Mouse (Mus musculus) T-helper 2 cell (primary cell): ENCODE measurements around the gene Rchy1.

Experiments used
- in situ Hi-C: fragments of 300-600 bp; cut with MboI, MseI; formaldehyde crosslinking; loops from one replicate; pipeline ENCODE4 v1.15.1; 2025; ENCODE audit warnings: high pct_unique_total_duplicates

Rchy1 gene

DNA sequence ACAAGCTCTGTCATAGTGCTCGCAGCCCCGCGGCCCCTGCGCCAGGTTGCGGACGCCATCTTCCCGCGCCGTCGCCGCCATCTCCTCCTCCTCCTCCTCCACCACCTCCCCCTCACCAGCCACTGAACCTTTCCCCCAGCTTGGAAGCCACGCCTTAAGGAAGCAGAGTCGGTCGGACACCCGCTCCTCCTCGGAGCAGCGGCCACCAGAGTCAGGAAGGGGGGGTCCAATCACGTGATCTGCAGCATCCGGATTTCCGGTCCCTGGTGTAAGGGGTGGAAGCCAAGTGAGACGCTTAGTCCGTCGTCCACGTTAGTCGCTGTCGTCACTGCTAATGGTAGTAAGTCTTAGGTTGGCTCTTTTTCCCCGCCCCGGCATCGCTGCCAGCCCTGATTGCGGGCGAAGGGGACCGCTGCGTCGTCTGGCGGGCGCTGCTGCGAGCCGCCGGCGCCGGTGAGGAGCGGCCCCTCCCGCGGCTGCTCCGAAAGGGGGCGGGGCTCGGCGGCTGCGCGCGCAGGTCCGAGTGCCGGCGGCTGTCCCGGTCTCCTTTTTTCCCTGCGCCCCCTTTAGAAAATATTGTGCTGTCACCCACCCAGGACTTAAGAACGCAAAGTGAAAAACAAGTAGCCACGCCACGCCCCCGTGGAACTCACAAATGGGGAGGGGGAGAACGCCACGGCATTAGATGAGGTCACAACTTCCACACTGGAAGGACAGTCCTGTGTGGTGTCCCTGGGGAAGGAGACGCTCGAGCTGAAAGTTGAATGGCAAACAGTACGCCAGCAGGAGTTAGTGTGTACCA is at the start of gene Rchy1:
TSS of gene Rchy1 (minus strand) at position 430 of the 802 bp plus-strand sequence.
- in situ Hi-C loops, result loop anchor here (10.0 kb wide), 2 partner anchors 182 to 1232 kb away; no protein-coding TSS in a partner anchor

DNA sequence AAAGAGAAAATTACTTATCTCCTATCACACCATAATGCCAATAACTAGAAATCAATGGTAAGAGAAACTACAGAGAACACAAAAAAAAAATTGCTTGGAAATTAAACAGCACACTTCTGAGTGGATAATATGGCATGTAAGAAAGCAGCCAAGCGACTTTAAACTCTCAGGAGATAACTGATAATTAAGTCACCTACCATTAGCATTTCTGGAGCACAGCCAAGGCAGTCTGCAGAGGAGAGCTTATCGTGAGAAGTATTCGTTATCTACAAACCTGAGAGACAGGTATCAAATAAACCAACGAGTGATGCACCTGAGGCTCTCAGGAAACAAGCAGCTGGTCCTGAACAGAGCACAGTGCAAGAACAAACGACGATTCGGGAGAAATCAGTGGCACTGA is 48.9 kb upstream of the Rchy1 start:
- in situ Hi-C loops, result no loop called here

DNA sequence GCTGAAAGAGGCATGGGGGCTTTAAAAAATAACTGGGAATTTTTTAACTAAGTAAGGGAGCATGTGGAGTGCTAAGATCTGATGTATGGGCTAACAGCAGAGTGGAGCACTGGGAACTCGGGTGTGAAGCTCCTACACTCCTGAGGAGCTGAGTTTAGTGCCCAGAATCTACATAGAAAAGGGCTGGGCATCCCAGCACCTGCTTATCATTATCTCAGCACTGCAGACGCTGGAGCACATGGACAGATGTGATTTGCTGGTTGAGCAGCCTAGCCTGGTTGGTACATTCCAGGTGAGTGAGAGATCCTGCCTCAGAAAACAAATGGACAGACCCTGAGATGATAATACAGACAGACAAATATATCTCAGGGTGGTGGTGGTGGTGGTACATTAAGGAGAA is 47.0 kb upstream of the Rchy1 start:
- in situ Hi-C loops, result no loop called here

DNA sequence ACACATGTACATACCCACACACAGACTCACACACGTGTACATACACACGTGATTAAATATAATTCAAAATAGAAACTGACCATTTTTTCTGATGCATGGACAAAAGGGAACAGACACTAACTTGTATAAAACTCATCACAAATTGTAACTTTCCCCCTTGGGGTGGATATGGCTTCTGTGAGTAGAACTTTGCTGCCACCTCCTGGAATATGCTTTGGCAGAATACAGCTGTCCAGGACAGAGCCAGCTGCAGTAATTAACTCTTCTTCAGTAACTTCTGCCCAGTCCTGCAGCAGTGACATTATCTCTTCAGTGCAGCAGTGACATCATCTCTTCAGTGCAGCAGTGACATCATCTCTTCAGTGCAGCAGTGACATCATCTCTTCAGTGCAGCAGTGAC is 40.1 kb upstream of the Rchy1 start:
- in situ Hi-C loops, result no loop called here

DNA sequence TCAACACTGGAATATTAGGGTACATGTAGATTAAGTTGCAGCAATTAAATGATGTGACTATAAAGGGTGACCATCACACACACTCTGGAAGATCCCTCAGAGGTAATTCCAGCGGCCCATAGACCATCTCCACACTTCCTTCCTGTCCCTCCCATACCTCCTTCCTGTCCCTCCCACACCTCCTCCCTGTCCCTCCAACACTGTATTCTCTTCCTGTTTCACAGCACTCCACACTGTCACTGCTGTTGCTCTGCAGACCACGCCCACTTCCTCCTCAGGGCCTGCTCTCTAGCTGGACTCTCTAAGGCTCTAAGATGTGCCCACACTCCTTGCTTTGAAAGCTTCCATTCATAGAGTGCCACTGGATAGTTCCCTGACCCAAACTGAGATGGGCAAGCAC is 37.9 kb upstream of the Rchy1 start:
- in situ Hi-C loops, result no loop called here

DNA sequence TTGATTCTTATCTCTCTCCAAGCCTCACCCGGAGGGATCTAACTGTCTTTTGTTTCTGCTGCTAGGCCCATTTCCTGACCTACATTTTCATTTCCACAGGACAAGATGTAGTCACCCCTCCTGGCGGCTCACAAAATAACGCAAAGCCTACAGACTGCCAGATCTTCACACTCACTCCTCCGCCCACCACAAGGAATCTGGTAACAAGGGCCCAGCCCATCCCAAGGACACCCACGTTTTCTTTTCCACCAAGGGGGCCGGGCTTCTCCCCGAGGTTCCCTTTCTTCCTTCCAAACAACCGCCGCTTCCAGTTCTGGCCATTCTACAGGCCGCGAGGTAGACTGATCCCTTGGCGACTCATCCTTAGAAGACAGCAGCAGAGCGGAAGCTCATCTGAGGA is 31.7 kb upstream of the Rchy1 start:
- in situ Hi-C loops, result loop anchor here (10.0 kb wide), 1 partner anchor 380 kb away; no protein-coding TSS in a partner anchor

DNA sequence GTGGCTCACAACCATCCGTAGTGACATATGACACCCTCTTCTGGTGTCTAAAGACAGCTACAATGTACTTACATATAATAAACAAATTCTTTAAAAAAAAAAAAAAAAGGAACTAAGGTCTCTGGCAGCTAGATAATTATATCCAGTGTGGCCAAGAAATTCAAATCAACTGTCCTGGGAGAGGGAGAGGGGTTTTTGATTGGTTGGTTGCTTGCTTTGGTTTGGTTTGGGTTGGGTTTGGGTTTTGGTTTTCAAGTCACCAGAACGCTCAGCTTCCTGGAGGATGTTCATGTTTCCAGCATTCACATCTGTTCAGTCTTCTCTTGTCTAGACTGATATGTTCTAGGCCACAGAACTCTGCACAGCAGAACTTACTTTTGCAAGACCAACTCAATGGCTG is 30.2 kb upstream of the Rchy1 start:
- in situ Hi-C loops, result loop anchor here (10.0 kb wide), 1 partner anchor 378 kb away; no protein-coding TSS in a partner anchor

DNA sequence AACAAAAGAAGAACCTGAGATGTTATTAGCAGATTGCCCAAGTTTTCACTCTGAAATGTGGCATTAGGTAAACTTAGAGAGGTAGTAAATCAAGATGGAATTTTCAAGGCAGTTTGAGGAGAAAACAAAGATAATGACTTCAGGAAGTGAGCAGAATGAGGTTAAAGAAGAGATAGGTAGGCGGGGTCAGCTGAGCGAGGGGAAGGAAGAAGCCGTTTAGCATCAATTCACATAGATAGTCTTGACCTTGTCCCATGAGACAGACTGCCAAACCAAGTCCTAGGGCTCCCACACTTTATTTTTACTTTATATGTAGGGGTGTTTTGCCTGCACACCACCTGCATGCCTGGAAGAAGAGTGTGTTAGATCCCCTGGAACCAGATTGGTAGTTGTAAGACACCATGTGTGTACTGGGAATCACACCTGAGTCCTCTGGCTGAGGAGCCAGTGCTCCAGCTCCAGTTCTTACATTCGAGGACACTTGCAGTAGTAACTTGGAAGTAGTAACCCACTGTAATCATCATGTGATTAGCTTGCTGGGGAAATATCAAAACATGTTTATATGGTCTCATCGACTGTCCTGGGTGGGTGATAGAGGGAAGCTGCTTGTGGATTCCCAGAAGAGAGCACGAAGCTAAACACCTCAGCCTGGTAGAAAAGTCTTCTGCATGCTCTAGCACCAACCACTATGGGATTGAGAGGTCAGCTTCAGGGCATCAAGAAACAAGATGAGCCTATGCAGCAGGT is 28.5 kb upstream of the Rchy1 start:
- in situ Hi-C loops, result loop anchor here (10.0 kb wide), 1 partner anchor 377 kb away; no protein-coding TSS in a partner anchor

DNA sequence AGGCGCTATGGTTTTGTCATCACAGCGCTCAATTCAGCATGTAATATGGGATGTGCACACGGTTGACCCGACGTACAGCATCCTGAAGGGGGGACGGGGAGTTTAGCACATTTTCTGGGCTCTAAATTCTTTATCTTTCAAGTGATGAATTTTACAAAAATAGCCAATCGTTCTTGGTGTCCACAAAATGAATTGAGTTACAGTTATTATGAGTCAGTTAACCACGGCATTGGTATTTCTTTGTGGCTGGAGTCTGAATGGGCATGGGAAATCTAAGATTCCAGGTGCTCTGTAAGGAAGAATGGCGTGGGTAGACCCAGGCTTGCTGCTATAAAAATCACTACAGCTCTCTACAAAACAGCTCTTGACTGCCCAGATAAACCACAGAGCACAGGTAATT is 26.4 kb upstream of the Rchy1 start:
- in situ Hi-C loops, result no loop called here

DNA sequence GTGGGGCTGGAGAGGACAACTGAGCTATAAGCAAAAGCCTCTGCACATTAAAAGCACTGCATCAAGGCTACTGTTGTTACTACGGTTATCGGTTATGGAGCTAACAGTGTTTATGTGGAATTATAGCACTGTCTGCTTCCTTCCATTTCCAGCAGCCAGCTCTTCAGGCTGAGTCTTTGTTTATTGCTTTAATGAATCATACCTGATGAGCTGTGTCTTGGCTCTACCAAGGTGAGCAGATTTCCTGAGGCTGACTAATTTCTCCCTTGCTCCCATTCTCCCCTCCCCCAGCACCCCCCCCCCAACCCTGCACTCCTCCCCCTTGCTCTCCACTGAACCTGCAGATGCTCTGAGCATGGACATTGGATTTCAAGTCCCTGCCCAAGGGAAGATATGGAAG is 24.9 kb upstream of the Rchy1 start:
- in situ Hi-C loops, result no loop called here

DNA sequence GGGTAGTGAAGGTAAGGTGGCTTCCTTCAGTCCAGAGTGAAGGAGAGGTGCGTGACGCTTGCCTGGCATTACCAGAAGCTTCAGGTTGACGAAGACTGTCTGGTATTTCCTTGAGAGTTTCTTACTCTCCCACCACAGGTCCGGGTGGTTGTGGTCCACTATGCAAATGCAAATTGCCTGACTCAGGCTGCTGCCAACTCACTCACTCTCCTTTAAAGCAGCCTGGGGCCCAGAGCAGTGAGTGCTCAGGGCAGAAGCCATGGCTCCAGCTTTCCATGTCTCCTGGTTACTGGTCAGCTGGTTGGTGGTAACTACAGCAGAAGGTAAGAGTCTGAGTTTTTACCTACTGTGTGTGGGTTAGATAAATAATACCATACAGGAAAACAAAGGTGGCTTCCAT is 24.4 kb upstream of the Rchy1 start, which contains the start of gene Odaph:
TSS of gene Odaph (plus strand) at position 240 of the 400 bp plus-strand sequence.
- in situ Hi-C loops, result no loop called here

DNA sequence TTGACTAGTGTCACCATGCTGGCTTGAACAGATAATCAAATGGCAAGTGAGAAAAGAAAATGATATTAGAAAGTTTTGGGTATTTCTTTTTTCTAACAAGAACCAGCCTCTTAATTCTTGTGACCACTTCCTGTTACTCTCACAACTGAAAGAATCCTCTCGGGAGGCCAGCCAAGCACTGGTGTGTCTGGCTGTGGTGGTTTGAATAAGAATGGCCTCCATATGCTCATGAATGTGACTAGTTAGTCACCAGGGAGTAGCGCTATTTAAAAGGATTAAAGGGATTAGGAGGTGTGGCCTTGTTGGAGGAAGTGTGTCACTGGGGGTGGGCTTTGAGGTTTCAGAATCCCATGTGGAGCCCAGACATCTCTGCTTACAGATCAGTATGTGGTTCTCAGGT is 22.9 kb upstream of the Rchy1 start:
- in situ Hi-C loops, result no loop called here

DNA sequence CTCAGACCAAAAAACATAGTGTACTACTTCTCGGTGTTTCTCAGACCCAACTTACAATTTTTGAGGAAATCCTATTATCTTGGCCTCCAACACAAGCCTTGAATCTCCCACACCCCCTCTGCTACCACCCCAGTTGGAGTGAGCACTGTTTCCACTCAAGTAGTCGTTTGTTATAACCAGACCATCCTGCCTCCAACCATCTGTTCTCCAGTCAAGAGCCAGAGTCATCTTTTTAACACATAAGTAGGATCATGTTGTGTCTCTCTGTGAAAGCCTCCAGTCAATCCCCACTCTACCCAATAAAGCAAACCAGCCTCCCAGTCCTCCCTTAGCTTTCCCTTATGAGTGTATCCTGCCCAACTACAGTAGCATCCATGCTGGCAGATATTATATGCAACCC is 20.6 kb upstream of the Rchy1 start:
- in situ Hi-C loops, result no loop called here

DNA sequence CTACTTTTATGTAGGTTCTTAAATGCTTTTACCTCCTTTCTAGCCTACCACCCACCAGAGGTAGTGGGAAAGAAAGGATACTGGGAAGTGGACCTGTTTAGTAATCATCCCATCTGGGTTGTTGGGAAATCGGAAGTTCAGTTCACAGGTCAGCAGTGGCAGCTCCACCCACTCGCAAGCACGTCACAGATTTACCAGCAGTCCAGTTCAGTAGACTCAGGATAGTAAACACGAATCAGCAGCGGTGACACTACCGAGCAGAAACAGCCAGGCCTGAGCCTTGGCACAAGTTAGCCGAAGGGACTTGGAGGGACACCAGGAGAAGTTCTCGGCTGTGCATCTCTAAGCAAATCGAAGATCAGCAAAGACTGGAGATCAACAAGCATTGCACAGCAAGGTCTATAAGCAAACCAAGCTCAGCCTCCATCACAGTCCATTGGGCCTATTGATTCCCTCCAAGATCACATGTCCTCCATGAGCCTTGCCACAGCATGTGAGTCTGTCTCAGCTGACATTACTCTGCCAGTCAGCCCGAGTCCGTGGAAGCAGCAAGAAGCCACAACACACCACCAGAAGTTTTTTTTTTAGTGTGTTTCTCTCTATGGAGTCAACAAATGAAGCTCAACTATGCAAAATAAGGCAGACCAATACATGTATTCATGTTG is 18.4 kb upstream of the Rchy1 start:
- in situ Hi-C loops, result no loop called here

DNA sequence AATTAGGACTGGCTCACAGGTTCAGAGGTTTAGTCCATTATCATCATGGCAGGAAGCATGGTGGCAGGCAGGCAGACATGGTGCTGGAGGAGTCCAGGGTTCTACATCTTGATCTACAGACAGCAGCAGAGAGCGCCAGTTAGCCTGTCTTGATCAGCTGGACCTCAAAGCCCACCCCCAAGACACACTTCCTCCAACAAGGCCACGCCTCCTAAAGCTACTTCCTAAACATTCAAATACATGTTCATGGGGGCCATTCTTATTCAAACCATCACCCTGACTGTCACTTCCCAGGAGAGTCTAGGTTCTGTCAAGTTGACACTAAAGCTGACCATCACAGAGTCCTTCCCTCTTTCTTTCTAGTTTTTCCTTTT is 14.5 kb upstream of the Rchy1 start:
- in situ Hi-C loops, result loop anchor here (5.0 kb wide), 1 partner anchor 65 kb away; the partner anchor contains the start of gene Cdkl2

DNA sequence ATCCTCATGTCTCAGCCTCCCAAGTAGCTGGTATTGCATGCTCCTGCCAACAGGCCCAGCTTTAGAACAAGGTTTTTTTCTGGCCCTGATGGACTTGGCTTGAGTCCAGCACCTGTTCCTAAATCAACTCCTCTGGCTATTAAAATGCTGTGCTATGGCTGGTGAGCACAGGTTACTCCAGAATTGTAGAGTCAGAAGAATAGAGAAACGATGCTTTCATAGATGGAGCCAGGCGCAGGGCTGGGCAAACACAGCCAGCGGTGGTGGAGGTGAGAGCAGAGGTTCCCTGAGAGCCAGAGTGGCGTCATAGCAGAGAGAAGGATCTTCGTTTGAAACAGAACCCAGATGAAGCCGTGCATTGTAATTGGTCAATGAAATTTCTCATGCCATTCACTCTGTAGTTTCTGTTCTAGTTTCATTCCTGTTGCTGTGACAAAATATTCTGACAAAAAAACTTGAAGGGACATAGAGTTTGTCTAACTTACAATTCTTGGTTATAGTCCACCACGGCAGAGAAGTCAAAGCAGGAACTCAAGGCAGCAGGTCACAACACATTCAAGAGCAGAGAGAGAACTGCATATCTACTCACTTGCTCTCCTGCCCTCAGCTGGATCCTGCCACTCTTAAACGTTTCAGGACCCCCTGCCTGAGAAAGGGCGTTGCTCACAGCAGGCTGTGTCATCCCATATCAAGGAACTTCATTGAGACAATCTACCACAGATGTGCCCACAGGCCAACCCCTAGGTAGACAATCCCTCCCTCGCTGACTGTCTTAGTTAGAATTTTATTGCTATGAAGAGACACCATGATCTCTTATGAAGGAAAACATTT is 13.9 kb upstream of the Rchy1 start:
- in situ Hi-C loops, result loop anchor here (5.0 kb wide), 1 partner anchor 66 kb away; the partner anchor contains the start of gene Cdkl2

DNA sequence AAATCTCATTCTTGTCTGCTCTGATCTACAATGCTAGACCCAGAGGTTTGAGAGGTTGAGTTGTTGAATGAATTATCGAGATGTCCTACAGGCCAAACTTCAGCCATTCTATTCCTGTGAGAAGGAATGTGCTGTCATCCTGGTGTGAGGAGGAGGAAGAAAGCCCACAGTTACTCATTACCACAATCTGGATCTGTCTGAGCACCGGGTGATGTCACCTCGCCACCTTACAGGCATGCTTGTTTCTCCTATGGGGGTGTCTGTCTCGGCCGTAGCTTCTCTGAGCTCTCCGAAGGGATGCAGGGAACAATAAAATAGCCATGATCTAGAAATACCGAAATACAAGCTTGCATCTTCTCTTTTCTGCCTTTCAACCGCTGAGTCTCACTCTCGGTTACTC is 12.9 kb upstream of the Rchy1 start:
- in situ Hi-C loops, result loop anchor here (5.0 kb wide), 1 partner anchor 67 kb away; the partner anchor contains the start of gene Cdkl2

DNA sequence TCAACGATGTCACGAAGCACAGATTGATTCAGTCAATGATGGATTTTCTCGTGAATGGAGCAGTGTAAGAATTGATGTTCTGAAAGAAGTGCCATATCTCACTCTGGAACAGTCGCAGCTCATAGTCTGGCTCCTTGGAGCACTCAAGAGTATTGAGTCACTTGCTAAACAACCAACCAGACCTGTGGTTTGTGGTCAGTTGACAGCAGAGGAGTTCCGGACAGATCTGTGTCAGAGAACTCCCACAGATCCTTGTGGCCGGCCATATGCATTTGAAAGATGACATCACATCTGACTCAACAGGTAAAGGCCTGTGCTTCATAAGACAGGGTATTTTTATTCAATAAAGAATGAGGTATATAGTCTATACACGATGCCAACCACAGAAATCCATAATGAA is 11.1 kb upstream of the Rchy1 start:
- in situ Hi-C loops, result no loop called here

DNA sequence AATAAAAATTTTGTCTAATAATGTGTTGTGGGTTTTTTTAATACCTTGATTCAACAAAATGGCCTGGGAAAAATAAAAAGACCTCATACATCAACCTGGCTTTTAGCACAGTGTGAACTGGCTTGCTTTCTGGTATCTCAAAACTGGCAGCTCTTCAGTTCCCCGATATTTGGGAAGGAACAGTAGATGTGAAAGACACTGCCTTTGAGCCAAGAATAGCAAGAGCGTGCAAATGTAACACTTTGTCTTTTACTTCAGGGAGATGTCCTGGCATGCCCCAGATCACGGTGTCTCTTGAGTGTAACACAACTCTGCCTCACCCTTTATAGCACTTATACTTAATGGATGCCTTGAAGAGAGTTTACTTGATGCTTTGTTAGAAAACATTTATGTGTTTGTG is 9.2 kb upstream of the Rchy1 start:
- in situ Hi-C loops, result no loop called here

DNA sequence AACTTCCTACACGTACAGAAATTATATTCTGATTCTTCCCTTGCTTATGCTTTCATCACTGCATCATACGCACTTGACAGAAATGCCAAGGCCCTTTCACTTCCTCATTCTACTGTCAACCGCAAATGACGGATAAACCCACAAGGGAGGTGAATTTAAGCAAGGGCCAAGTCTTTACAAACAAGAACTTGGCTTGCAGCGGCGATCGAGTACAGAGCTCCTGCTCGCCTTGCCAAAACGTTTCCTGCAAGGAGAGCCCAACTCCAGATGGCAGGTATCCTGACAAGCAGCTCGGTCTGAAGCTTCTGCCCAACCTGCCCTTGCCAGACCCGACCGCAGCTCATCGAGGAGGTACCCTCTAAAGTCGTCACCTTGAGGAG is 619 bp downstream of the Rchy1 start:
- in situ Hi-C loops, result loop anchor here (10.0 kb wide), 2 partner anchors 183 to 1233 kb away; no protein-coding TSS in a partner anchor

DNA sequence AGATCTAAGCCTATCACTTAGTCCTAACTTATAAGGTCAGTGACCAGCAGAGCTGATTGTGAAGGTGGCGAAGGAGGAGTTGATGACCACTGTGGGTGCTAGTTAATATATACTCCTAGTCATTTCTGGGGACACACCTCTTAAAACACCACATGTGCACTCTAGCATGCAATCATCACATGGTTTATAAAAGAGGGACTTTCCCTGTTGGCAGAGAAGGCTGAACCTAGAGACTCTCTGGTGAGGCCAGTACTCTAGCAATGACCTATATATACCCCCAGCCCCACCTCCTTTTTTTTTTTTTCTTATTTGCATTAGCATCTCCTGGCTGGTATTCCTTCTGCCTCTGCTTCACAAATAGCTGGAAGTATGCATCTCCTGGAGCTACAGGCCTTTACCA is 1.5 kb downstream of the Rchy1 start:
- in situ Hi-C loops, result loop anchor here (10.0 kb wide), 2 partner anchors 183 to 1233 kb away; no protein-coding TSS in a partner anchor
